In genomic region chr4:114501048-114501447, GRCm38 (mm10) we compare ENCODE assay signal across 23 mouse cellular contexts.
DNase-seq lines count a peak whose midpoint lies in the region; ATAC-seq lines count a peak whose summit lies in the region.
"Had no signal": no experiment of that assay in that cellular context is flagged by ENCODE, and none has a peak within 500 bp of the region (broad histone marks: within the 10 kb centered on the region; RNA-seq: fewer than 3 reads in every experiment).

No protein-coding gene starts in this region.

- peak; percentile 96 for DNase-seq in heart, adult 11 months
- no peak for DNase-seq in heart, postnatal 14 days
- peak; percentile 63 to 67 for DNase-seq in heart, adult 9 months (ENCODE audit: low spot score in 2 of 2)
- DNase-seq in heart, postnatal 25 days (ENCODE audit: low spot score), result no peak
- no peak for DNase-seq in urinary bladder, adult 18-20 months (ENCODE audit: low spot score in 2 of 2)
- DNase-seq: adrenal gland, adult 8-10 months; B cell, adult 2 months; cerebellum, adult 11 months; cerebellum, adult 8-10 months; cerebellum, postnatal 14 days; gastrocnemius, adult 2 months; gastrocnemius, postnatal 36 days had no signal

- H3K9ac ChIP-seq in heart, embryonic 11.5 days (ENCODE audit: low read depth, low read length), result no peak overlapping the region
- H3K9ac ChIP-seq in heart, embryonic 15.5 days, result no peak overlapping the region
- H3K9ac ChIP-seq in kidney, embryonic 14.5 days (ENCODE audit: low read depth, low read length), result no peak overlapping the region
- H3K9ac ChIP-seq: embryonic facial prominence, embryonic 15.5 days; hindbrain, embryonic 13.5 days had no signal

- H3K27ac ChIP-seq in heart, embryonic 11.5 days (ENCODE audit: low read depth, low read length), result no peak overlapping the region
- peak overlapping the region; percentile 65 for H3K27ac ChIP-seq in heart, embryonic 15.5 days
- H3K27ac ChIP-seq in kidney, embryonic 14.5 days (ENCODE audit: low read depth, low read length), result no peak overlapping the region
- H3K27ac ChIP-seq: embryonic facial prominence, embryonic 15.5 days; forebrain, embryonic 10.5 days; gastrocnemius, adult 2 months; hindbrain, embryonic 13.5 days; hindbrain, postnatal 0 days had no signal

- no peak overlapping the region for H3K4me2 ChIP-seq in heart, embryonic 11.5 days
- no peak overlapping the region for H3K4me2 ChIP-seq in heart, embryonic 15.5 days
- H3K4me2 ChIP-seq in kidney, embryonic 14.5 days (replicated peaks; ENCODE audit: low read depth, low read length), result no peak overlapping the region
- H3K4me2 ChIP-seq: embryonic facial prominence, embryonic 15.5 days; hindbrain, embryonic 13.5 days had no signal

- no peak overlapping the region for H3K4me3 ChIP-seq in heart, embryonic 11.5 days (ENCODE audit: low read depth, low read length)
- no peak overlapping the region for H3K4me3 ChIP-seq in heart, embryonic 15.5 days
- H3K4me3 ChIP-seq in kidney, embryonic 14.5 days (ENCODE audit: low read length), result no peak overlapping the region
- H3K4me3 ChIP-seq: embryonic facial prominence, embryonic 15.5 days; erythroblast, embryonic 14.5 days; forebrain, embryonic 10.5 days; gastrocnemius, adult 2 months; hindbrain, embryonic 13.5 days had no signal

- no peaks in the 10 kb centered on the region for H3K36me3 ChIP-seq in heart, embryonic 11.5 days (ENCODE audit: control insufficient read depth, insufficient read depth, low read length)
- H3K36me3 ChIP-seq in heart, embryonic 15.5 days, result no peaks in the 10 kb centered on the region
- H3K36me3 ChIP-seq in kidney, embryonic 14.5 days (ENCODE audit: control insufficient read depth, insufficient read depth, low read length), result no peaks in the 10 kb centered on the region
- H3K36me3 ChIP-seq: embryonic facial prominence, embryonic 15.5 days; forebrain, embryonic 10.5 days; G1E; hindbrain, embryonic 13.5 days had no signal

- H3K9me3 ChIP-seq in heart, embryonic 11.5 days (replicated peaks; ENCODE audit: control insufficient read depth, low read length), result no peaks in the 10 kb centered on the region
- H3K9me3 ChIP-seq in heart, embryonic 15.5 days (replicated peaks), result no peaks in the 10 kb centered on the region
- no peaks in the 10 kb centered on the region for H3K9me3 ChIP-seq in kidney, embryonic 14.5 days (ENCODE audit: control insufficient read depth, low read length)
- H3K9me3 ChIP-seq: embryonic facial prominence, embryonic 15.5 days; forebrain, embryonic 10.5 days; hindbrain, embryonic 13.5 days had no signal

- ATAC-seq in heart, embryonic 11.5 days (replicated peaks; ENCODE audit: insufficient number of reproducible peaks, low FRiP score, low TSS enrichment), result peak; percentile 73
- peak; percentile 93 for ATAC-seq in heart, embryonic 15.5 days (replicated peaks; ENCODE audit: insufficient number of reproducible peaks, insufficient read depth, low FRiP score, low read depth)
- no peak for ATAC-seq in kidney, embryonic 14.5 days (ENCODE audit: low FRiP score, low TSS enrichment)
- ATAC-seq: CD4-positive, CD25-positive, alpha-beta regulatory T cell, adult 4 months; forebrain, embryonic 14.5 days; hindbrain, postnatal 0 days had no signal

- intact Hi-C loops in heart, postnatal 14 days (cut with DNase I), result no loop called here
- intact Hi-C loops in heart, postnatal 25 days (cut with DNase I), result loop anchor here (2.0 kb wide), 1 partner anchor 40 kb away; no protein-coding TSS in a partner anchor

- 58% methylated on average over 1 of the region's 1 CpGs for WGBS in heart, embryonic 11.5 days (ENCODE audit: insufficient replicate concordance)
- WGBS in heart, embryonic 15.5 days, result 48% methylated on average over 1 of the region's 1 CpGs
- 100% methylated on average over 1 of the region's 1 CpGs for whole genome bisulfite sequencing in kidney, embryonic 14.5 days

- H3K27me3 ChIP-seq in heart, embryonic 11.5 days (ENCODE audit: control insufficient read depth, insufficient read depth, low read length), result peaks cover 64% of the 10 kb centered on the region
- peaks cover 15% of the 10 kb centered on the region for H3K27me3 ChIP-seq in heart, embryonic 15.5 days
- no peaks in the 10 kb centered on the region for H3K27me3 ChIP-seq in kidney, embryonic 14.5 days (ENCODE audit: control insufficient read depth, insufficient read depth, low read length)
- H3K27me3 ChIP-seq: embryonic facial prominence, embryonic 15.5 days; hindbrain, embryonic 13.5 days had no signal

- peaks cover 9% of the 10 kb centered on the region; the same call in 1 of the 2 replicates for H3K4me1 ChIP-seq in heart, embryonic 11.5 days (ENCODE audit: control insufficient read depth, insufficient read depth, low read length)
- H3K4me1 ChIP-seq in heart, embryonic 15.5 days (replicated peaks), result peaks cover 22% of the 10 kb centered on the region
- peaks cover 17% of the 10 kb centered on the region; the same call in 1 of the 2 replicates for H3K4me1 ChIP-seq in kidney, embryonic 14.5 days (ENCODE audit: control insufficient read depth, insufficient read depth, low read length)

Comparison
In these comparisons a context has a peak if more than half of its experiments do, and no peak if none do; other contexts are left out.
1. DNase-seq: peak in heart, adult 11 months (single experiment) and heart, adult 9 months (2 of 2); none in heart, postnatal 14 days (0 of 2), heart, postnatal 25 days (single experiment) and urinary bladder, adult 18-20 months (0 of 2).